Mouse (Mus musculus): ENCODE results near the gene Unkl. TPM values are rescaled to one million over a fixed set of nuclear protein-coding genes. Genes with fewer than 3 reads are reported as not detected.

The Unkl gene
- polyA plus RNA-seq (2012; rRNA removed): 22.3 and 24.1 TPM in 2 replicates

GRCm38 (mm10) chr17:25188150-25189031 lies at the start of gene Unkl:
TSS of gene Unkl (plus strand) at chr17:25188397.
- DNase-seq (ENCODE audit: low read depth): peak; percentile 77

DNA sequence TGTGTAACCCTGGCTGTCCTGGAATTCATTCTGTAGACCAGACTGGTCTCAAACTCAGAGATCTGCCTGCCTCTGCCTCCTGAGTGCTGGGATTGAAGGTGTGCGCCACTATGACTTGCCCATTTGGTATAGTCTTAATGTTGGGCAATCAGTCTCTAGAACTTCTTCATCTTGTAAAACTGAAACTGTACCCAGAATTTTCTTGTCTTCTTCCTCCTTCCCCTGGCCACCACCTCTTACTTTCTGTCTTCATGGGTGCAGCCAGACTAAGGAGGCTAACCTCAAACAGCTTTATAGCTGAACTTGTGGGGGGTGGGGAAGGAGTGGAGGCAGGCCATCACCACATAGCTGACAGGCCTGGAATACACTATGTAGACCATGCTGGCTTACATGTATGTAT lies 49.4 kb upstream of the Unkl start:
- TF ChIP-seq CTCF (IDR thresholded peaks at IDR 0.05; ENCODE audit: borderline replicate concordance, extremely low read depth, insufficient read depth, insufficient read length) (no peak), POLR2A (IDR thresholded peaks at IDR 0.05; ENCODE audit: borderline replicate concordance, extremely low read depth, insufficient read depth, insufficient read length, poor library complexity, severe bottlenecking) (no peak)

More at GRCm38 (mm10) chr17:25188150-25189031, at the start of gene Unkl:
- TF ChIP-seq POLR2A (IDR thresholded peaks at IDR 0.05; ENCODE audit: borderline replicate concordance, extremely low read depth, insufficient read depth, insufficient read length, poor library complexity, severe bottlenecking) (0 out of 2 replicates have a peak, but pooled peaks have one; percentile 28), CTCF (IDR thresholded peaks at IDR 0.05; ENCODE audit: borderline replicate concordance, extremely low read depth, insufficient read depth, insufficient read length) (no peak)

DNA sequence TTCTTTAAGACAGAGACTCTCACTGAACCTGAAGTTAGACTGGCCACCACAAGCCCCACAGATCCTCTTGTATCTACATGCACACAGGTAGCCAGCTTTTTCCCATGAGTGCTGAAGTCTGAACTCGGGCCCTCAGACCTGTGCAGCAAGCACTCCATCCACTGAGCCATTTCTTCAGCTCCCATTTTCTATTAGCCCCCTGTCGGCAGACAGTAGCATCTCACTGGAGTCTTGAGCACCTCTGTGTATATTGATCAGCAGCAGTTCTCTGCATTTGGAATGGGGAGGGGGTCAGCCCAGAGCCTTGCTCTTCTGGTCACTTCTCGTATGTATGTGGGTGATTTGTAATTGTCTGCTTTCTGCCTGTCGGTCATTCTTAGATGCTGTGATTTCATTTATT lies 48.2 kb upstream of the Unkl start:
- TF ChIP-seq POLR2A (IDR thresholded peaks at IDR 0.05; ENCODE audit: borderline replicate concordance, extremely low read depth, insufficient read depth, insufficient read length, poor library complexity, severe bottlenecking): no peak
- TF ChIP-seq CTCF (IDR thresholded peaks at IDR 0.05; ENCODE audit: borderline replicate concordance, extremely low read depth, insufficient read depth, insufficient read length): peak; percentile 41; the same call in 1 of the 2 replicates
- DNase-seq (ENCODE audit: low read depth): peak; percentile 3

More for the DNA sequence above, 49.4 kb upstream of the Unkl start:
- DNase-seq (ENCODE audit: low read depth): no peak

- no peak for DNase-seq (ENCODE audit: low read depth)
- TF ChIP-seq CTCF (IDR thresholded peaks at IDR 0.05; ENCODE audit: borderline replicate concordance, extremely low read depth, insufficient read depth, insufficient read length): no peak
- TF ChIP-seq POLR2A (IDR thresholded peaks at IDR 0.05; ENCODE audit: borderline replicate concordance, extremely low read depth, insufficient read depth, insufficient read length, poor library complexity, severe bottlenecking): no peak
Measured at GRCm38 (mm10) chr17:25162161-25162560, 26.0 kb upstream of the Unkl start, which contains the start of gene Ccdc154. TSS of gene Ccdc154 (plus strand) at chr17:25162461.

DNA sequence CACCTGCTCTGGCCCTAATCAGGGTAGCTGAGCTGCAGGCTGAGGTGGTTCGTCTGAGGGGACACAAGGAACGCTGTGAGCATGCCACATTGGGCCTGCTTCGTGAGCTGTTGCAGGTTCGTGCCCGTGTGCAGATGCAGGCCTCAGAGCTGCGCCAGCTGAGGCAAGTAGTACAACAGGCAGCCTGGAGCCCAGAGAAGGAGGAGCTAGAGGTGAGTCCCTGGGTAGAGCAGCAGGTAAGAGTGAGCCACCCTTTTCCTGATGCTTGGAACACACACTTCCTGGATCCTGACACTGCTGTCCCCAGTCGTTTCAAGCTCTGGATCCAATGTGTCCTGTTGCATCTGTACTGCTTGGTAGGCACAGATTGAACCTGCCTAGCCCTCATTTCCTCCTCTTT lies 24.8 kb upstream of the Unkl start:
- DNase-seq (ENCODE audit: low read depth): no peak
- TF ChIP-seq POLR2A (IDR thresholded peaks at IDR 0.05; ENCODE audit: borderline replicate concordance, extremely low read depth, insufficient read depth, insufficient read length, poor library complexity, severe bottlenecking): no peak
- no peak for TF ChIP-seq CTCF (IDR thresholded peaks at IDR 0.05; ENCODE audit: borderline replicate concordance, extremely low read depth, insufficient read depth, insufficient read length)

- TF ChIP-seq POLR2A (IDR thresholded peaks at IDR 0.05; ENCODE audit: borderline replicate concordance, extremely low read depth, insufficient read depth, insufficient read length, poor library complexity, severe bottlenecking) (no peak), CTCF (IDR thresholded peaks at IDR 0.05; ENCODE audit: borderline replicate concordance, extremely low read depth, insufficient read depth, insufficient read length) (no peak)
- no peak for DNase-seq (ENCODE audit: low read depth)
Measured at GRCm38 (mm10) chr17:25164770-25165169, 23.4 kb upstream of the Unkl start.

DNA sequence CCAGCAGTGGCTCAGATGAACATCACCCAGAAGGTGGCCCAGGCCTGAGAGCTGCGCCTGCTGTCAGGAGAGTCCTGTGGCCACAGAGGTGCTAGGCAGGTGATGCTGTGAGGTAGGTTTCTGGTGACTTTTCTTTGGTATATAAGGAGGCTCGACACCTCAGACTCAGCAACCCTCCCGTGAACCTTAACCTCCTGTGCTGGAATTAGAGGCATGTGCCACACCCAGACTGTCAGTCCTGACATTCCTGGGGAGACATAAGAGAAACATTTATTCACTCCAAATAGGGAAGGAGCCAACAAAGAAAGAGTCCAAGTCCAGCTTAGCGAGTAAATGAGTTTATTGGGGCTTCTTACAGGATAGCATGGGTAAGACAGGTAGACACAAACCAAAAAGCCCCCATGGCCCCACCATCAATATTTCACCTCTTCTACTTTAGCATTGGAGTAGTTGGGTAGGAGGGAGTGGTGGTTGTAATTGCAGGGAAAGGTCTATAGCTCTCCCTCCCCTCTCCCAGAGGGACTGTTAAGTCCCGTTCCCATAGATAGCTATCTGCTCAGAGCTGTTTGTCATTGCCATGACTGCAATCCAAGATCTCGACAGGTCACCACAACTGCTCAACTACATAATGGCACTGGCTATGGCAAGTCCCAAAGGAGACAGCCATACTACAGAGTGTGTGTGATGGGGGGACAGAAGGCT lies 22.1 kb upstream of the Unkl start:
- no peak for TF ChIP-seq POLR2A (IDR thresholded peaks at IDR 0.05; ENCODE audit: borderline replicate concordance, extremely low read depth, insufficient read depth, insufficient read length, poor library complexity, severe bottlenecking)
- no peak for TF ChIP-seq CTCF (IDR thresholded peaks at IDR 0.05; ENCODE audit: borderline replicate concordance, extremely low read depth, insufficient read depth, insufficient read length)
- DNase-seq (ENCODE audit: low read depth): no peak

DNA sequence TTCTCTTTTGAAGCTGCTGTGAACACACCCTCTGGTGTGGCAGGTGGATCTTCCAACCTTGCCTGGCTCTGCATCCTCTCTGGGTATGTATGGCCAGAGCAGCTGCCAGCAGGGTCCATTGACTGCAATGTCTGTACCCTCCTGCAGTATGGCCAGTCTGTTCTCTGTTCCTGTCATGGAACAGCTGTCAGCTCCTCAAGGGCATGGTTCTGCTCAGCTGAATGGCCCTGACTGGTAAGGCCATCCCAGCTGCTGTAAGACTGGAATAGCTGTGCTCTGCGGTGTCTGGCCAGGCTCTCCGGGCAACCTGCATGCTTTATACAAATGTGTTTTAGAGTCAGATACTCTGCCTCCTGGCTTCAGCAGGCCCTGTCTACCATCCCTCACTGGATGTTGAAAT lies 18.5 kb upstream of the Unkl start:
- no peak for DNase-seq (ENCODE audit: low read depth)
- TF ChIP-seq POLR2A (IDR thresholded peaks at IDR 0.05; ENCODE audit: borderline replicate concordance, extremely low read depth, insufficient read depth, insufficient read length, poor library complexity, severe bottlenecking): no peak

DNA sequence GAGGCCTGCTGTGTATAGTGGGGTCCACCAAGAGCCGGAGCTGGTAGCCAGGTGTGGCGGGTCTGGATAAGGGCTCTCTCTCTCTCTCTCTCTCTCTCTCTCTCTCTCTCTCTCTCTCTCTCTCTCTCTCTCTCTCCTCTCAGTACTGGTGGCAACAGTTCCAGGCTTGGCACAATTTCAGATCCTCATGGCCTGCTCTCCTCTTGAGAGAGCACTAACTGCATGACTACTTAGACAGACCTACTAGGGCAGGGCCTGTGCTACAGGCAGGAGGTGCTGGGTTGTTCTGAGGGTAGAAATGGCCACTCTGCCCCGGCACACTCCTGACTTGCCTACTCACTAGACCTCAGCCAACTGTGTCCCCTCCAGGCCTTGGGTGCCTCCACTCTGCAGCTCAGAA lies 15.6 kb upstream of the Unkl start:
- TF ChIP-seq CTCF (IDR thresholded peaks at IDR 0.05; ENCODE audit: borderline replicate concordance, extremely low read depth, insufficient read depth, insufficient read length) (no peak), POLR2A (IDR thresholded peaks at IDR 0.05; ENCODE audit: borderline replicate concordance, extremely low read depth, insufficient read depth, insufficient read length, poor library complexity, severe bottlenecking) (no peak)
- DNase-seq (ENCODE audit: low read depth): no peak

GRCm38 (mm10) chr17:25175411-25175810 lies 12.8 kb upstream of the Unkl start, which contains the start of gene Gm38655:
TSS of gene Gm38655 (minus strand) at chr17:25175471.
- no peak for DNase-seq (ENCODE audit: low read depth)
- no peak for TF ChIP-seq CTCF (IDR thresholded peaks at IDR 0.05; ENCODE audit: borderline replicate concordance, extremely low read depth, insufficient read depth, insufficient read length)

- no peak for DNase-seq (ENCODE audit: low read depth)
- no peak for TF ChIP-seq CTCF (IDR thresholded peaks at IDR 0.05; ENCODE audit: borderline replicate concordance, extremely low read depth, insufficient read depth, insufficient read length)
- TF ChIP-seq POLR2A (IDR thresholded peaks at IDR 0.05; ENCODE audit: borderline replicate concordance, extremely low read depth, insufficient read depth, insufficient read length, poor library complexity, severe bottlenecking): no peak
Measured at GRCm38 (mm10) chr17:25183232-25183631, 5.0 kb upstream of the Unkl start.

Data from brain, embryonic 14.5 days (tissue).